Mouse (Mus musculus) limb, embryonic 13.5 days (tissue): ENCODE results near the gene Spa17. TPM values are rescaled to one million over a fixed set of nuclear protein-coding genes. Genes with fewer than 3 reads are reported as not detected.

Experiments used
- ATAC-seq: fragments of 200-750 bp; cut with Nextera tagmentation; 2 replicates; pipeline ENCODE4 v1.8.0; 2017; ENCODE audit warnings: low read depth, moderate number of reproducible peaks, moderate TSS enrichment; ENCODE audit not compliant: low FRiP score
- H3K27ac ChIP-seq: fragments of 300-500 bp; sonication (generic); 2 replicates; pipeline ENCODE4 v1.5.1; 2015; ENCODE audit warnings: inconsistent platforms, mild to moderate bottlenecking, moderate library complexity
- H3K27me3 ChIP-seq: fragments of 300-500 bp; sonication (generic); 2 replicates; pipeline ENCODE4 v1.6.1; 2015; ENCODE audit warnings: mild to moderate bottlenecking, inconsistent platforms
- H3K36me3 ChIP-seq: fragments of 300-500 bp; sonication (generic); 2 replicates; pipeline ENCODE4 v1.6.1; 2015; ENCODE audit warnings: inconsistent platforms, mild to moderate bottlenecking, moderate library complexity
- H3K4me1 ChIP-seq: fragments of 300-500 bp; sonication (generic); 2 replicates; pipeline ENCODE4 v1.6.1; 2015; ENCODE audit warnings: inconsistent platforms
- H3K4me2 ChIP-seq: fragments of 300-500 bp; sonication (generic); replicated peaks from 2 replicates; pipeline ENCODE4 v1.6.1; 2015; ENCODE audit warnings: inconsistent platforms, mild to moderate bottlenecking, moderate library complexity
- H3K4me3 ChIP-seq: fragments of 300-500 bp; sonication (generic); 2 replicates; pipeline ENCODE4 v1.5.1; 2015; ENCODE audit warnings: moderate library complexity, mild to moderate bottlenecking, inconsistent platforms
- H3K9ac ChIP-seq: fragments of 300-500 bp; sonication (generic); 2 replicates; pipeline ENCODE4 v1.6.1; 2015; ENCODE audit warnings: mild to moderate bottlenecking, inconsistent platforms
- H3K9me3 ChIP-seq: fragments of 300-500 bp; sonication (generic); 2 replicates; pipeline ENCODE4 v1.6.1; 2016; ENCODE audit warnings: inconsistent platforms
- WGBS: fragments of 180-500 bp; shearing (Covaris S2); methylation state at CpG from one replicate; pipeline ENCODE4 v1.1.7; 2015; 5-methylcytosine and 5-hydroxymethylcytosine counted together
- polyA plus RNA-seq: library from polyadenylated mRNA; unstranded; fragments of >200 nt; fragmentation: Nextera tagmentation; extraction: Ambion mirVana; gene quantifications from 2 replicates; pipeline ENCODE4 v1.2.1, GENCODE M21; 2015

Spa17 gene
- polyA plus RNA-seq, 1 experiment from 2014 or later, result 6.0 TPM

DNA sequence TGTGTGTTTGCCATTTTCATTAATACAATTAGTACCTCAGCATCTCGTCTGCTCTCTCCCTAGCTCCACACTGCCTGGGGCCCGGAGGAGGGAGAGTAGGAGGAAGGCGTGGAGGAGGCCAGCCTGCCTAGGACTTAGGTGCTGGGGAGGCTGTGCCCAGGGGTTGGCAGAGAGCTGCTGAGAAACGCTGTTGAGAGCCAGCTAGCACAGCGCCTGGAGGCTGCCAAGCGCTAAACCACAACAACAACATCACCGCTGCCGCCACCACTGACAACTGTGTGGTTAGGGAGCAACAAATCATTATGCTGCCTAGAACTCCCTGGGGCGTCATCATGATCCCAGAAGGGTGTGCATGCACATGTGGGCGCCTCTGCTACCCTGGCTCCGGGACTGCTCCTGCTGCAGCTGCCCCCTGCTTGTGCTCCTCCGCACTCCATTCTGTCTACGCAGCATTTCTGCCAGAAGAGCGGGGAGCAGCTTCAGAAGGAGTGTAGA, 37.0 kb downstream of the Spa17 start:
- H3K4me3 ChIP-seq, result no peak overlapping the region

DNA sequence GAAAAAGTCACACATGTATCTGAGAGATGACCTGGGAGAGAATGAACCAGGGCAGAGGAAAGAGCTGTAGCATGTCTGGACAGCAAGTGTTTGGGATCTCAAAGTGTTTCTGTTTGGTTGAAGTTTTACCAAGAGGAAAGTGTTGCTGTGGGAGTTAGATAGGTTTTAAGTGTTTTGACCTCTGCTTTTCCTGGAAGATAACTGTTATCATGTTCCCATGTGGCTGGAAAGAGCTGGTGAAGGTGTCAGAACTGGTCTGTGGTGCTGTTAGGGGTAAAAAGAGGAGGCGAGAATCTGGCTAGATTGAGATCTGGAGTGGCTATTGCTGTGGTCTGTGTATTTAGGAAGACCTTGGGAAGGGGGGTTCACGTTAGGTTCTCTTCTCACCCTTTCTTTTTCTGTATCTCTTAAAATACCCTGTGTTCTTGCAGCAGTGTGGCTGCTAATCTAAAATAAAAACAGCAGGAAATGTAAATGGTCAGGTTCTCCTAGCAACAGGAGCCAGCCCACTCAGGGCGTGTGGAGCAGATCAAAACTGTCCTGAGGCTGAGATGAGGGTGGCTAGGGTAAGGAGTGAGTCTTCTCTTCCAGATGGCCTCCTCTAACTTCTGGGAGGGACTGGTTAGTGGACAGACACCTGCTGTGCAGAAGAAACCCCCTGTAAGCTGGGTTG, 41.2 kb downstream of the Spa17 start:
- H3K27me3 ChIP-seq, result peaks cover 14% of the 10 kb centered on the region; the same call in 1 of the 2 replicates
- WGBS, result 60% methylated on average over 3 of the region's 3 CpGs
- H3K4me1 ChIP-seq, result peaks cover 19% of the 10 kb centered on the region
- no peaks in the 10 kb centered on the region for H3K36me3 ChIP-seq
- H3K9ac ChIP-seq, result no peak overlapping the region
- no peak overlapping the region for H3K4me2 ChIP-seq
- no peaks in the 10 kb centered on the region for H3K9me3 ChIP-seq
- no peak overlapping the region for H3K27ac ChIP-seq
- ATAC-seq, result no peak
- no peak overlapping the region for H3K4me3 ChIP-seq

More for the DNA sequence above, 37.0 kb downstream of the Spa17 start:
- ATAC-seq, result no peak
- 25% methylated on average over 14 of the region's 14 CpGs for WGBS
- peaks cover 7% of the 10 kb centered on the region for H3K4me1 ChIP-seq
- no peaks in the 10 kb centered on the region for H3K27me3 ChIP-seq
- H3K36me3 ChIP-seq, result no peaks in the 10 kb centered on the region
- H3K27ac ChIP-seq, result no peak overlapping the region
- peak overlapping the region; percentile 43; the same call in 1 of the 2 replicates for H3K9ac ChIP-seq
- H3K4me2 ChIP-seq, result peak overlapping the region; percentile 52
- no peaks in the 10 kb centered on the region for H3K9me3 ChIP-seq

DNA sequence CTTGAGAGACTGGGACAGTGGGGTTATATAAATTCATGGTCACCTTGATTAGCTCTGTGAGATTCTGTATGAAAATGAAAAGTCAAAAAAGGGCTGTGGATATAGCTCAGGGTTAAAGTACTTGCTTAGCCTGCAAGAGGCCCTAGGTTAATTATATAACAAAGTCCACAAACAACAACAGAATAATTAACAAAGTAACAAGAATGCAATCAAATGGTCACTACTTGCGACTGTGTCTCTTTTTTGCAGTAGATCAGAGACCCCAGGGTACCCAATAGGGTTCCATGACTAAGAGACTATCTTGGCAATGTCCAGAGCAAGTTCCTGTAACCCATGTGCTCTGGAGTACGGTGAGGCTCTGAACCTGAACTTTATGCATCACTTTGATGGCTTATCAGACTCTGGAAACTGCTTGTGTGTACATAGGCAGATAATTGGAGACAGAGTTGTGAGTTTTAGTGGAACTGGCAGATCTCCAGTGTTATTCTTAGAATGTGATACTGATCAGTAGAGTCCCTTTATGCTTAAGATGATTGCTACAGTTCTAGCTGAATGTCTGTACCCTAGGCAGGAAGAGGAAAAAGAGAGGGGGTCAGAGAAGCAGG, 44.2 kb downstream of the Spa17 start:
- Histone ChIP-seq H3K36me3 (no peaks in the 10 kb centered on the region), H3K4me2 (no peak overlapping the region), H3K9ac (no peak overlapping the region), H3K4me1 (peaks cover 16% of the 10 kb centered on the region), H3K27ac (no peak overlapping the region), H3K27me3 (peaks cover 14% of the 10 kb centered on the region; the same call in 1 of the 2 replicates), H3K4me3 (no peak overlapping the region), H3K9me3 (no peaks in the 10 kb centered on the region)
- 80% methylated on average over 2 of the region's 2 CpGs for WGBS
- ATAC-seq, result no peak

DNA sequence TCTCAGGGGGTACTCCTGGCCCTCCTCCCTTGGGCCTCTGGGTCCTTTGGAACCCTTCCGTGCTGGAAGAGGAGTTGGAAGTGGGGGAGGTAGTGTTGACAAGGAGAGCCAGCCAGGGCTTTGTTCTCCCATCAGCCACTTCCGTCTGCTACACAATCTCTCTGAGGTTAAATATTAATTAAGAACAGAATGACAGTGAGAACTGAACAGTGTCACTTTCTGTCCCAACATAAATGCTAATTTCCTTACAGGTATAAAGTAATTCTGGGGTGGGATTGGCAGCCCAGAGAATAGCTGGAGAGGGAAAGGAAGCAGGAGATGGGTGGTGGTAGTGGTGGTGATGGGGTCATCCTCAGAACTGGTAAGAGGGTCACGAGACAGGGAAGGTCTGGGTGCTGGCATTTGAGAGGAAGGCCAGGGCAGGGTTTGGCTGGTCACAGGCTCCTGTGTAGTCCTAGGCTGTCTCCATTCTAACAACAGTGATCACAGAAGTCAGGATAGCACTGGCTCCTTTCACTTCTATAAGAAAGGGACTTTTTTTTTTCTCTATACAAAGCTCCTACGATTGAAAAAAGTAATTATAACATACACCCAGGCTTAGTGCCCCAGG, 44.8 kb downstream of the Spa17 start:
- Histone ChIP-seq H3K27ac (no peak overlapping the region), H3K4me2 (no peak overlapping the region), H3K4me3 (no peak overlapping the region), H3K36me3 (no peaks in the 10 kb centered on the region), H3K27me3 (peaks cover 14% of the 10 kb centered on the region; the same call in 1 of the 2 replicates), H3K9me3 (no peaks in the 10 kb centered on the region), H3K9ac (no peak overlapping the region), H3K4me1 (peaks cover 16% of the 10 kb centered on the region)
- no peak for ATAC-seq
- 46% methylated on average over 4 of the region's 4 CpGs for WGBS

DNA sequence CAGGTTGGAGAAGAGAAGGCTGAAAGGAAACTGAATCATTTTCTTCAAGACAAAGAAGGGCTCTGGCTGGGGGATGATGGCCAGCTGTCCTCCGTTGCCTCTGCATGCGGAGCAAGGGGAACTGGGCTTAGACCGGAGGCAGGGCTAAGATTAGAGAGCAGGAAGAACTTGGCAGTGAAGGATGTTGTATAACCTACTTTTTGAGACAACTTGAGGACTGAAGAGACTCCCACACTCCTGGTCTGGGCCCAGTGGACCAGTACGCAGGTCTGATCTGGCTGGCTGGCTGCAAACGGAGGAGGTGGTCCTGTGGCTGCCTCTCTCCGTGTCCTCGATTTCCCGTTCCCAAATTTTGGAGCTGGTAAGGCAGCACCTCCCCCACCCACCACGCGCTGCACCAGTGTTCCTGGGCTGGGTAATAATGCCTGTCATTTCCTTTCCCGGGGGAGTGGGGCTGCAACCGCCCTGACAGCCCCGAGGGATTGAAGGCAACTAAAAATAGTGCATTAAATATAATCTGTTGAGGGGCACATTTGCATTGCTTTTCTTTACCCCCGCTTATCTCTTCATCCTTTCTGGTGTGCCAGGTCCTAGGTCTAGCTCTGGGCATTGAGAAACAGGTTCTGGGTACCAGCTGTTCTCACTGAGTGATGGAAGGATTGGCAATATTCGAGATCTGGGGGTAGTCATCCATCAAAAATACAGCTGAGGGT, 45.5 kb downstream of the Spa17 start:
- H3K4me1 ChIP-seq, result peaks cover 16% of the 10 kb centered on the region
- H3K27me3 ChIP-seq, result peaks cover 14% of the 10 kb centered on the region; the same call in 1 of the 2 replicates
- peak overlapping the region; percentile 46 for H3K4me2 ChIP-seq
- H3K9ac ChIP-seq, result no peak overlapping the region
- H3K4me3 ChIP-seq, result no peak overlapping the region
- H3K9me3 ChIP-seq, result no peaks in the 10 kb centered on the region
- H3K36me3 ChIP-seq, result no peaks in the 10 kb centered on the region
- no peak overlapping the region for H3K27ac ChIP-seq
- WGBS, result 19% methylated on average over 15 of the region's 15 CpGs
- no peak for ATAC-seq

DNA sequence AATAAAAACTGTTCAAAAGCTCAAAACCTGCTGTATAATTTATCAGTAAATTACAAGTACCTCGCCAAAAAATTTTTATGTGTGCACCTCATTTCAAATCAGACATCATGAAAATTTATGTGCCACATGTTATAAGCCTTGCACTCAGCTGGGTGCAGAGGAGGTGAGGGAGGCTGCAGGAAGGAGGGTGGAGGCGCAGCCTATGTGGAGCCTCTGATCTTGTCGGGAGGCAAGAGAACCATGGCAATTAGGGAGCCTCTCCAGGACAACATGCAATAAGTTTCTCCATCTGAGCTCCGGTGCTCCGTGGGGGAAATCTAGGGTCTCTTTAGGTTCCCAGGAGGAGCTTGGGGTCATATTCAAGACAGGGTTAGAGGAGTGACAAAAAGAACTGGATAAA, 46.1 kb downstream of the Spa17 start:
- Histone ChIP-seq H3K4me3 (no peak overlapping the region), H3K4me2 (peak overlapping the region; percentile 46), H3K27ac (no peak overlapping the region), H3K36me3 (no peaks in the 10 kb centered on the region), H3K9ac (no peak overlapping the region), H3K4me1 (peaks cover 16% of the 10 kb centered on the region), H3K9me3 (no peaks in the 10 kb centered on the region), H3K27me3 (peaks cover 14% of the 10 kb centered on the region; the same call in 1 of the 2 replicates)
- WGBS, result 14% methylated on average over 5 of the region's 5 CpGs
- no peak for ATAC-seq

DNA sequence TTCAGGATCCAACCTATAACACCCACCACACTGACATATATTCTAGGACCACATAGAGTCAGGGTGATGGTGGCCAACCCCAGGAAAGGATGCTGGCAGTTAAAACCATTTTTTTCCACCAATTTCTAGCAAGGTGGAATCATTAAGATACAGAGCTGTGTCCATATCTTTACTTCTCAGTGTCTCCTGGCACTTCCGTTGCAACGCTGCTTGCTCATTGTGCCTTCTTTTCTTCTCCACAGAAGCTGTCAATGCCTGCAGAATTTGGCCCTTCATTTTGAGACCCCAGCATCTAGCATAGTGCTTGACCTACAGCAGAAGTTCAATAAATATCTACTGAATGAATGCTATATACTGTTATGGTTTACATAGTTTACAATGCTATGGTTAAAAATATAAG, 46.5 kb downstream of the Spa17 start:
- peaks cover 14% of the 10 kb centered on the region; the same call in 1 of the 2 replicates for H3K27me3 ChIP-seq
- H3K4me1 ChIP-seq, result peaks cover 16% of the 10 kb centered on the region
- no peak overlapping the region for H3K27ac ChIP-seq
- no peak overlapping the region for H3K9ac ChIP-seq
- no peak for ATAC-seq
- H3K4me3 ChIP-seq, result no peak overlapping the region
- H3K9me3 ChIP-seq, result no peaks in the 10 kb centered on the region
- H3K4me2 ChIP-seq, result no peak overlapping the region
- 78% methylated on average over 2 of the region's 2 CpGs for WGBS
- no peaks in the 10 kb centered on the region for H3K36me3 ChIP-seq

DNA sequence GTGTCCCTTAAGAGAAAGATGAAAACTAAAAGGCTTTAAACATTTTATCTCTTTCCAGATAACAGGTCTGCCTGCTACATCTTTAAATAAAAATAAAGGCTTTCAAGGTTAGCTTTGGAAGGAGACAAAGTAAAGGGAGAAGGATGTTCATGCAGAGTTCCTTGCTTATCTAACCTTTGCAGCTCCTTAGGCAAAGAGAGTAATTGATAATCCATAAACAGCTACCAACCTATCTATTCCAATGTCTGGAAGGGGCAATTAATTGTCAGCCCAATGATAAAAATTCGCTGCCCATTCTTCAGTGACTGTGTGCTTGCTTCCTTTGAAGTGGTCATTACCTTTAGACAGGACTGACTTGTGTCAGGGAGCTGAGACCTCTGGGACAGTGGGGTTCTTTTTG, 49.7 kb downstream of the Spa17 start:
- no peaks in the 10 kb centered on the region for H3K36me3 ChIP-seq
- H3K4me1 ChIP-seq, result peaks cover 16% of the 10 kb centered on the region
- no peak overlapping the region for H3K9ac ChIP-seq
- no peak overlapping the region for H3K4me3 ChIP-seq
- H3K27ac ChIP-seq, result no peak overlapping the region
- H3K27me3 ChIP-seq, result peaks cover 12% of the 10 kb centered on the region; the same call in 1 of the 2 replicates
- no peak for ATAC-seq
- H3K9me3 ChIP-seq, result no peaks in the 10 kb centered on the region
- 47% methylated on average over 1 of the region's 1 CpGs for WGBS
- H3K4me2 ChIP-seq, result no peak overlapping the region

DNA sequence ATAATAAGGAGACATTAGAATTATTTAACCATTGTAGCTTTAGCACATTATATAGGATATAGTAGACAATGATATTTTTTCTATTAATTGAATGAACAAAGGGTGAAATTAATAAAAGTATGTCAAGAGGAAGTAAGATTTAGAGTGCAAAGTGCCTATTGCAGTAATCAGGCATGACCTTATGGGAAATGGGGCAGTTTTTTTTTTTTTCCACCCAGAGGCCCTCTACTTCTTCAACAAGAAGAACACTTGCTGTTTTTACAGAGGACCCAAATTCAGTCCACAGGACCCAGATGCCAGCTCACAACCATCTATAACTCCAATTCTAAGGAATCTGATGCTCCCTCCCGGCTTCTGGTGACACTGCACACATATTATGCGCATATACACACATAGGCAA, 52.9 kb downstream of the Spa17 start:
- Histone ChIP-seq H3K27me3 (peaks cover 9% of the 10 kb centered on the region; the same call in 1 of the 2 replicates), H3K27ac (no peak overlapping the region), H3K9ac (no peak overlapping the region), H3K4me2 (no peak overlapping the region), H3K36me3 (no peaks in the 10 kb centered on the region), H3K4me1 (peaks cover 7% of the 10 kb centered on the region), H3K9me3 (no peaks in the 10 kb centered on the region), H3K4me3 (no peak overlapping the region)
- ATAC-seq, result no peak
- WGBS, result 88% methylated on average over 2 of the region's 2 CpGs

DNA sequence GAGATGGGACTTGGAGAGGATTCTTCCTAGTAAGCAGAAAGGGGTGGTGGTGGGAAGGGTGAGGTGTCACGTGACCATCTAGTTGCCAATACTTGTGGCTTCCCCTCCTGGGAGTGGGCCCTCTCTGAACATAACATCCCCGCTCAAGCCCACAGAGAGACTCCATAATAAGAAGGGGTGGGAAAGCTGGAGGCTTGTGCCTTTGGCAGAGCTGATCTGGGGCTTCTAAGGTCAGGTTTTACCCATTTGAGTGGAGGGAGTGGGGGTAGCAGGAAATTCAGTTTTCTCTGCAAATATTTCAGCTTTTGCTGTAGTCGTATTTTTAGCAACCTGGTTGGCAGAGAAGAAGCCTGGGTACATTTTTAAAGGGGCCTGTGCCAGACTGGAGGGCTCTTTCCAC, 57.2 kb downstream of the Spa17 start:
- Histone ChIP-seq H3K27me3 (peaks cover 48% of the 10 kb centered on the region), H3K4me1 (peaks cover 30% of the 10 kb centered on the region), H3K4me3 (no peak overlapping the region), H3K4me2 (no peak overlapping the region), H3K9ac (no peak overlapping the region), H3K27ac (no peak overlapping the region), H3K9me3 (no peaks in the 10 kb centered on the region), H3K36me3 (no peaks in the 10 kb centered on the region)
- 71% methylated on average over 3 of the region's 3 CpGs for WGBS
- ATAC-seq, result no peak

DNA sequence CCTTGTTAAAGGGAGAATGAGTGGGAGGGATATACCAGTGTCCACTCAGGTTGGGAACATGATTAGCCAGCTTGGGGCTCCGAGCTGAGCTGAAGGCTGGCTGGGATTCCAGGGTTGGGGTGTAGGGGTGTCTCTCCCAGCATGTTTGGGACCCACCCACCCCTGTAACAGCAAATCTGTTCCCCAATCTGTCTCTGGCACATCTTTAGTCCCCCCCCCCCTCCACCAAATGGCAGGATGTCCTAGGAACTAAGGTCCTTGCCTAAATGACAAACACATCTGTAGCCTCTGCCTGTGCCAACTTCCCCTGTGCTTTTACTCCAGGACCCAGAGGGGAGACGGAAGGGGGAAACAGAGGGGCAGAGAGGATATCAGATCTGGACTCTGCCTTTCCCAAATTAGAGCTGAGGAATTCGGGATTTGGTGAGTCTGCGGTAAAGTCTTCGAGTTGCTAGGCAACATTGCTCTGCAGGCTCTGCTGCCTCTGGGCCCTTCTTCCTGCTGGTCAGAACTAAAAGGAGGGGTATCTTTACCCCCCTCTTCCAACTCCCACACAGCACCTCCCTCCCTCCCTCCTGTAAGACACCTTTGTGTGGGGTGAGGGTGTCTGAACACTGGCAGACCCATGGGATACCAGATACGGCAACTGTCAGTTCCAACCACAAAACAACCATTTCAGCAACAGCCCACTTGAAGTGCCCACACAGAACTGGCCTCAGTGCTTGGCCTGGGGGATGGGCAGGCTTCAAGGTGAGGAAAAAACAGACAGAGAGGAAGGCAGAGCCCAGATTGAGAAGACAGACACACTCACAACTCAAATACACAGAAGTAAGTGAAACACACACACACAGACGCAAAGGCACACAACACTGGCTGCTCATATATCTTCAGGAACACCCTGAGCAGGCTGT, 58.4 kb downstream of the Spa17 start, which contains the start of gene Siae:
Gene Siae, plus strand, starts transcription at position 861 of the 911 bp plus-strand sequence.
- H3K27me3 ChIP-seq, result peaks cover 60% of the 10 kb centered on the region
- no peaks in the 10 kb centered on the region for H3K36me3 ChIP-seq
- WGBS, result 31% methylated on average over 7 of the region's 7 CpGs
- H3K9ac ChIP-seq, result 0 out of 2 replicates have a peak within 1 kb of the TSS, but pooled peaks have one; percentile 13
- no peaks in the 10 kb centered on the region for H3K9me3 ChIP-seq
- H3K4me1 ChIP-seq, result peaks cover 30% of the 10 kb centered on the region
- no peak for ATAC-seq
- no peak within 1 kb of the TSS for H3K4me3 ChIP-seq
- no peak within 1 kb of the TSS for H3K27ac ChIP-seq
- 0 out of 2 replicates have a peak within 1 kb of the TSS, but pooled peaks have one; percentile 1 for H3K4me2 ChIP-seq
